Mouse (Mus musculus) spleen, adult 2 months (tissue): ENCODE data around the gene Rad17.

Source experiments
- CTCF ChIP-seq: fragments of 200-500 bp; IDR thresholded peaks from 2 replicates; pipeline ENCODE4 v1.5.1; 2011; ENCODE audit warnings: mild to moderate bottlenecking, inconsistent platforms; ENCODE audit not compliant: insufficient read depth, insufficient read length, insufficient replicate concordance; ENCODE audit errors: extremely low read depth
- POLR2A ChIP-seq: fragments of 200-500 bp; IDR thresholded peaks from 2 replicates; pipeline ENCODE4 v1.6.1; 2011; ENCODE audit warnings: low read depth, low read length, inconsistent platforms

DNA sequence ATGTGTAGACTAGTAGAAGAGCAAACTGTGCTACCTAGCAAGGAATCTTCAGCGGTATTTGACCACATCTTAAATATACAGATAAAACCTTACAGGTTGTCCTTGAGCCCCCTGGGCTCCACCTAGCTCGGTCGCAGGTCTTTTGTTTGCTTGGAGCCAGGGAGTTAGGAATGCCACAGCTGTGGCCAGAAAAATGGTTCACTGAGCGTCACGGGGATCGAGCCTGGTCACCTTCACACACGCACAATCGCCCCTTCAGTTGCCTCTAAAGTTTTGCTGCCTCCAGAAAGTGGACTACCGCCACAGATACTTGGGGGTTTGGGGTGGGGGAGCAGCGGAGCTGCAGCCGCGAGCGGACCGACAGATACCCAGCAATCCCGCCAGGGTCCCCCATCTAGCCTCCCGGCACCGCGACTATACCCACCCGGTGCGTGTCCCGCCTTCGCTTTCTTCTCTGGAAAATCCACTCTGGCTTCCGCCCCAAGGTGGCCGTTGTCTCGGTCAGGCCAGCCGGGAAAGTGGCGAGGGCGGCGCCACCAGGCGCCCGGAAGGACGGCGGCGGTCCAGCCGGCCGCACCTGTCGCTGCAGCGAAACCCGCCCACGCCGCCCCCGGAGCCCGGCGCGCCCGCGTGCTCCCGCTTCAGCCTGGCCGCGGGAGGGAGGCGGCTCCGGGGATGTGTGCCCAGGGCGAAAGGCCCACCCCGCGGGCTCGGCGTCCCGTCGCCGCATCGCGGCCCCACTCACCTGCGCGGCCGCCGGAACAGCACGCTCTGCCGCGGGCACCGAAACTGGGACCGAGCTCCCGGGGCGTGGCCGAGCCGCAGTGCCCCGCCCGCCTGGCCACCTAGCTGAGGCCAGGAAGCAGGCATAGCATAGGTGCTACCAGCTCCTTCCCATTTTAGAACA, 34.4 kb downstream of the Rad17 start, which contains the start of gene Marveld2:
- TF ChIP-seq POLR2A (no peak), CTCF (no peak)
